Comparison of ENCODE assay signal across 7 mouse cellular contexts in genomic region chr11:88099599-88100023, GRCm38 (mm10). TPM values are rescaled to one million over a fixed set of nuclear protein-coding genes. Genes with fewer than 3 reads are reported as not detected.
DNase-seq lines count a peak whose midpoint lies in the region; ATAC-seq lines count a peak whose summit lies in the region.

No protein-coding gene starts in this region.

- H3K27ac ChIP-seq in hindbrain, embryonic 13.5 days: peak overlapping the region; percentile 92
- H3K27ac ChIP-seq in midbrain, embryonic 12.5 days (replicated peaks): peak overlapping the region; percentile 91
- peak overlapping the region; percentile 83 for H3K27ac ChIP-seq in stomach, embryonic 15.5 days

- H3K9me3 ChIP-seq in hindbrain, embryonic 13.5 days: no peaks in the 10 kb centered on the region
- H3K9me3 ChIP-seq in midbrain, embryonic 12.5 days: no peaks in the 10 kb centered on the region
- H3K9me3 ChIP-seq in stomach, embryonic 15.5 days: no peaks in the 10 kb centered on the region

- H3K4me1 ChIP-seq in hindbrain, embryonic 13.5 days (replicated peaks): peaks cover 45% of the 10 kb centered on the region
- peaks cover 33% of the 10 kb centered on the region for H3K4me1 ChIP-seq in midbrain, embryonic 12.5 days
- peaks cover 21% of the 10 kb centered on the region for H3K4me1 ChIP-seq in stomach, embryonic 15.5 days

- H3K9ac ChIP-seq in hindbrain, embryonic 13.5 days: peak overlapping the region; percentile 97
- peak overlapping the region; percentile 96 for H3K9ac ChIP-seq in midbrain, embryonic 12.5 days (replicated peaks)
- peak overlapping the region; percentile 73 for H3K9ac ChIP-seq in stomach, embryonic 15.5 days

- peak overlapping the region; percentile 77 for H3K4me2 ChIP-seq in hindbrain, embryonic 13.5 days
- H3K4me2 ChIP-seq in midbrain, embryonic 12.5 days (replicated peaks): peak overlapping the region; percentile 61
- peak overlapping the region; percentile 86 for H3K4me2 ChIP-seq in stomach, embryonic 15.5 days

- H3K36me3 ChIP-seq in hindbrain, embryonic 13.5 days: no peaks in the 10 kb centered on the region
- no peaks in the 10 kb centered on the region for H3K36me3 ChIP-seq in midbrain, embryonic 12.5 days
- no peaks in the 10 kb centered on the region for H3K36me3 ChIP-seq in stomach, embryonic 15.5 days

- peak overlapping the region; percentile 84 for H3K4me3 ChIP-seq in hindbrain, embryonic 13.5 days
- H3K4me3 ChIP-seq in midbrain, embryonic 12.5 days: peak overlapping the region; percentile 83
- H3K4me3 ChIP-seq in stomach, embryonic 15.5 days (replicated peaks): peak overlapping the region; percentile 65

- WGBS in hindbrain, embryonic 13.5 days: under 1% methylated on average over 33 of the region's 38 CpGs
- under 1% methylated on average over 38 of the region's 38 CpGs for WGBS in midbrain, embryonic 12.5 days
- WGBS in stomach, embryonic 15.5 days: under 1% methylated on average over 27 of the region's 38 CpGs

- intact Hi-C loops in left cerebral cortex, postnatal 4 days (cut with DNase I): loop anchor here (10.0 kb wide), 1 partner anchor 65 kb away; no protein-coding TSS in a partner anchor

- ATAC-seq in hindbrain, embryonic 13.5 days (ENCODE audit: low FRiP score): peak; percentile 32
- peak; percentile 31 for ATAC-seq in midbrain, embryonic 12.5 days (ENCODE audit: low FRiP score, low read depth)
- peak; percentile 29; the same call in 1 of the 2 replicates for ATAC-seq in stomach, embryonic 15.5 days (ENCODE audit: insufficient read depth, low FRiP score, low read depth)

- H3K27me3 ChIP-seq in hindbrain, embryonic 13.5 days: peaks cover 15% of the 10 kb centered on the region
- peaks cover 18% of the 10 kb centered on the region for H3K27me3 ChIP-seq in midbrain, embryonic 12.5 days
- H3K27me3 ChIP-seq in stomach, embryonic 15.5 days (replicated peaks): no peaks in the 10 kb centered on the region

- DNase-seq in T-cell, adult 2 months (ENCODE audit: low spot score): peak; percentile 15
- DNase-seq in cerebellum, adult 11-12 months: peak; percentile 53
- peak; percentile 35 to 37 for DNase-seq in frontal cortex, postnatal 36 days (ENCODE audit: low spot score in 2 of 2)
- peak; percentile 62 for DNase-seq in left cerebral cortex, postnatal 4 days

RNA-seq across cellular contexts. Expression of gene Cuedc1, which starts 1.8 kb away (rescaled TPM):
- polyA plus RNA-seq in hindbrain, embryonic 13.5 days (2015; fragmentation: Nextera tagmentation; extraction: Ambion mirVana): 46.4 and 49.5 TPM in 2 replicates
- total RNA-seq in left cerebral cortex, postnatal 4 days (2021): 10 to 100 TPM; 65.4 to 69.7 TPM
- 40.5 and 45.7 TPM in 2 replicates for polyA plus RNA-seq in midbrain, embryonic 12.5 days (2016; fragmentation: Nextera tagmentation; extraction: Ambion mirVana)
- polyA plus RNA-seq in stomach, embryonic 15.5 days (2015; fragmentation: Nextera tagmentation; extraction: Ambion mirVana): 23.8 and 26.7 TPM in 2 replicates

RNA-seq across cellular contexts. Expression of gene Vezf1, which starts 31.5 kb away (rescaled TPM):
- polyA plus RNA-seq in hindbrain, embryonic 13.5 days (2015; fragmentation: Nextera tagmentation; extraction: Ambion mirVana): 53.9 TPM in 2 replicates
- 10 to 100 TPM; 35.3 to 38.2 TPM for total RNA-seq in left cerebral cortex, postnatal 4 days (2021)
- 88.6 and 95.5 TPM in 2 replicates for polyA plus RNA-seq in midbrain, embryonic 12.5 days (2016; fragmentation: Nextera tagmentation; extraction: Ambion mirVana)
- 34.0 and 35.1 TPM in 2 replicates for polyA plus RNA-seq in stomach, embryonic 15.5 days (2015; fragmentation: Nextera tagmentation; extraction: Ambion mirVana)

RNA-seq across cellular contexts. Expression of gene Srsf1, which starts 52.4 kb away (rescaled TPM):
- polyA plus RNA-seq in hindbrain, embryonic 13.5 days (2015; fragmentation: Nextera tagmentation; extraction: Ambion mirVana): 282 and 298 TPM in 2 replicates
- total RNA-seq in left cerebral cortex, postnatal 4 days (2021): 100 to 1,000 TPM; 261 to 264 TPM
- polyA plus RNA-seq in midbrain, embryonic 12.5 days (2016; fragmentation: Nextera tagmentation; extraction: Ambion mirVana): 484 and 550 TPM in 2 replicates
- polyA plus RNA-seq in stomach, embryonic 15.5 days (2015; fragmentation: Nextera tagmentation; extraction: Ambion mirVana): 271 TPM in 2 replicates

Comparison
In these comparisons a context has a peak if more than half of its experiments do, and no peak if none do; other contexts are left out.
1. Peak in every context shown above with its lines: DNase-seq, ATAC-seq, H3K4me3 ChIP-seq and H3K27ac ChIP-seq.